Comparison of ENCODE assay signal across 9 mouse cellular contexts in genomic region chr16:19760505-19761496, GRCm38 (mm10). TPM values are rescaled to one million over a fixed set of nuclear protein-coding genes. Genes with fewer than 3 reads are reported as not detected.
DNase-seq lines count a peak whose midpoint lies in the region; ATAC-seq and TF ChIP-seq lines count a peak whose summit lies in the region.
"Had no signal": no experiment of that assay in that cellular context is flagged by ENCODE, and none has a peak within 500 bp of the region (broad histone marks: within the 10 kb centered on the region; RNA-seq: fewer than 3 reads in every experiment).

No protein-coding gene starts in this region.

- H3K4me3 ChIP-seq in kidney, embryonic 16.5 days (ENCODE audit: low read length) = peak overlapping the region; percentile 72

- peak; percentile 33 for DNase-seq in left cerebral cortex, postnatal 4 days
- no peak for DNase-seq in left cerebral cortex, adult 9 months (ENCODE audit: low spot score in 2 of 2)
- peak; percentile 75 for DNase-seq in brain, embryonic 14.5 days (ENCODE audit: low read depth)
- DNase-seq in gastrocnemius, postnatal 25 days = peak; percentile 8
- peak; percentile 30 to 38 for DNase-seq in lung, postnatal 4 days
- peak; percentile 11 for DNase-seq in right cerebral cortex, postnatal 25 days
- no peak for DNase-seq in left cerebral cortex, adult 18-20 months (ENCODE audit: low spot score in 2 of 2)

- no peaks in the 10 kb centered on the region for H3K36me3 ChIP-seq in kidney, embryonic 16.5 days (ENCODE audit: insufficient read depth, low read length)

- intact Hi-C loops in left cerebral cortex, postnatal 4 days (cut with DNase I) = no loop called here

- no peaks in the 10 kb centered on the region for H3K27me3 ChIP-seq in kidney, embryonic 16.5 days (ENCODE audit: insufficient read depth, low read length)

- peak; percentile 81 for ATAC-seq in kidney, embryonic 16.5 days (ENCODE audit: low FRiP score, low TSS enrichment)

- no peak for TF ChIP-seq CTCF in brain, embryonic 14.5 days (IDR thresholded peaks at IDR 0.05; ENCODE audit: borderline replicate concordance, extremely low read depth, insufficient read depth, insufficient read length)

- peak overlapping the region; percentile 86 for H3K9ac ChIP-seq in kidney, embryonic 16.5 days (replicated peaks; ENCODE audit: low read length)

- H3K27ac ChIP-seq in kidney, embryonic 16.5 days (ENCODE audit: low read length) = peak overlapping the region; percentile 84

- peak; percentile 19; the same call in 1 of the 2 replicates for TF ChIP-seq POLR2A in brain, embryonic 14.5 days (IDR thresholded peaks at IDR 0.05; ENCODE audit: borderline replicate concordance, extremely low read depth, insufficient read depth, insufficient read length, poor library complexity, severe bottlenecking)

- H3K4me1 ChIP-seq in kidney, embryonic 16.5 days (ENCODE audit: insufficient read depth, low read length) = peaks cover 11% of the 10 kb centered on the region

- WGBS in kidney, embryonic 16.5 days = under 1% methylated on average over 61 of the region's 61 CpGs

- peak overlapping the region; percentile 92 for H3K4me2 ChIP-seq in kidney, embryonic 16.5 days (replicated peaks; ENCODE audit: low read depth, low read length)

- no peaks in the 10 kb centered on the region for H3K9me3 ChIP-seq in kidney, embryonic 16.5 days (ENCODE audit: low read length)

RNA-seq across cellular contexts. Expression of gene B3gnt5, which starts 0.8 kb away (rescaled TPM):
- total RNA-seq in left cerebral cortex, postnatal 4 days (2021) = 10 to 100 TPM; 28.9 to 37.2 TPM
- 17.3 and 24.7 TPM in 2 replicates for polyA plus RNA-seq in brain, embryonic 14.5 days (2012; rRNA removed)
- under 1 TPM; 0.13 to 0.54 TPM for total RNA-seq in gastrocnemius, postnatal 25 days (2021)
- 10.5 and 11.6 TPM in 2 replicates for polyA plus RNA-seq in kidney, embryonic 16.5 days (2015; fragmentation: Nextera tagmentation; extraction: Ambion mirVana)
- total RNA-seq in left cerebral cortex, adult 18-20 months (2021) = under 1 TPM; 0.44 to 0.75 TPM

RNA-seq across cellular contexts. Expression of gene Lamp3, which starts 54.6 kb away (rescaled TPM):
- under 1 TPM; 0.10 to 0.18 TPM for total RNA-seq in left cerebral cortex, postnatal 4 days (2021)
- polyA plus RNA-seq in brain, embryonic 14.5 days (2012; rRNA removed) = not detected in 2 replicates
- total RNA-seq in gastrocnemius, postnatal 25 days (2021) = under 1 TPM; 0.08 to 0.13 TPM
- 0.10 and 0.52 TPM in 2 replicates for polyA plus RNA-seq in kidney, embryonic 16.5 days (2015; fragmentation: Nextera tagmentation; extraction: Ambion mirVana)
- under 1 TPM; 0.12 to 0.14 TPM for total RNA-seq in left cerebral cortex, adult 18-20 months (2021)
- total RNA-seq: gastrocnemius, adult 8-10 months had no signal

Comparison
In these comparisons a context has a peak if more than half of its experiments do, and no peak if none do; other contexts are left out.
1. DNase-seq: peak in left cerebral cortex, postnatal 4 days (single experiment), brain, embryonic 14.5 days (single experiment), gastrocnemius, postnatal 25 days (single experiment), lung, postnatal 4 days (2 of 2) and right cerebral cortex, postnatal 25 days (single experiment); none in left cerebral cortex, adult 9 months (0 of 2) and left cerebral cortex, adult 18-20 months (0 of 2).
2. RNA of gene B3gnt5, which starts 0.8 kb away (total RNA-seq): 28.9 to 37.2 TPM in left cerebral cortex, postnatal 4 days; 0.44 to 0.75 TPM in left cerebral cortex, adult 18-20 months and 0.13 to 0.54 TPM in gastrocnemius, postnatal 25 days; every median in the first group is over 10 times any median in the second.